Mouse (Mus musculus) naive thymus-derived CD4-positive, alpha-beta T cell, adult 5 months (primary cell): ENCODE data around the gene Stfa1. TPM values are rescaled to one million over a fixed set of nuclear protein-coding genes. Genes with fewer than 3 reads are reported as not detected.

ENCODE experiments used
- polyA plus RNA-seq: library from polyadenylated mRNA; unstranded; fragments of 100-300 nt; shearing (Covaris generic); gene quantifications from one replicate; pipeline ENCODE4 v1.2.1, GENCODE M21; 2017

The Stfa1 gene
- not detected for polyA plus RNA-seq

DNA sequence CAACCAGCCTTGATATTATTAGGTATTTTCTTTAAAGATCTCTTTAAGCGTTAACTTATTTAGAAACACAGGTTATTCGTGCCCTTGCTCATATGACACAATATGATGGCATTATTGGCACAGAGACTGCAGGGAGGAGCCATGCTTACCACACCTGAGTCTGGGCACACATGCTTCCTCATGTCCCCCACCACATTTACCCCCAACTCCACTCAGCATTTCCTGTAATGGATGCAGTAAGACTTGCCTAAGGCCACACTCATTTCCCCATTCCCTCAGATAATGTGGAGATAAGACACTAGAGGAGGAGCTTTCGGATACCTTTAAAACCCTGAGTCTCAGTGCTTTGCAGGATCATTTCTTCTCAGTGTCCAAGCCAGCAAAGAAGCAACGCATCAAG, at the start of gene Stfa1:
Gene Stfa1, plus strand, starts transcription at position 156 of the 400 bp plus-strand sequence.

DNA sequence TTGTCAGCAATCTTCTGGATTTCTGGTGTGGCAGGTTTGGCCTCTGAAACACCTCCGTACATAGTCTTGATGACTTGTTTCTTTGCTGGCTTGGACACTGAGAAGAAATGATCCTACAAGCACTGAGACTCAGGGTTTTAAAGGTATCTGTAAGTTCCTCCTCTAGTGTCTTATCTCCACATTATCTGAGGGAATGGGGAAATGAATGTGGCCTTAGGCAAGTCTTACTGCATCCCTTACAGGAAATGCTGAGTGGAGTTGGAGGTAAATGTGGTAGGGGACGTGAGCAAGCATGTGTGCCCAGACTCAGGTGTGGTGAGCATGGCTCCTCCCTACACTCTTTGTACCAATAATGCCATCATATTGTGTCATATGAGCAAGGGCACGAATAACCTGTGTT, 57.5 kb downstream of the Stfa1 start, which contains the start of gene BC117090:
Gene BC117090, minus strand, starts transcription at position 101 of the 400 bp plus-strand sequence.

Other genes starting within 250 kb of the Stfa1 start
- 1.9 TPM for gene Wdr5b, start 235.8 kb upstream of the Stfa1 start, polyA plus RNA-seq
- 42.0 TPM for gene Fam162a, start 205.4 kb upstream of the Stfa1 start, polyA plus RNA-seq
- 31.6 TPM for gene Ccdc58, start 205.3 kb upstream of the Stfa1 start, polyA plus RNA-seq
- not detected for gene Csta1, start 145.7 kb upstream of the Stfa1 start, polyA plus RNA-seq
- not detected for gene Stfa2l1, start 120.1 kb upstream of the Stfa1 start, polyA plus RNA-seq
- gene Gm5483, start 92.7 kb upstream of the Stfa1 start, polyA plus RNA-seq = not detected
- not detected for gene Gm5416, start 66.5 kb upstream of the Stfa1 start, polyA plus RNA-seq
- not detected for gene 2010005H15Rik, start 55.5 kb upstream of the Stfa1 start, polyA plus RNA-seq
- not detected for gene BC117090, start 57.4 kb downstream of the Stfa1 start, polyA plus RNA-seq
- gene BC100530, start 90.8 kb downstream of the Stfa1 start, polyA plus RNA-seq = not detected
- gene Stfa2, start 131.5 kb downstream of the Stfa1 start, polyA plus RNA-seq = not detected
- gene Stfa3, start 178.4 kb downstream of the Stfa1 start, polyA plus RNA-seq = not detected